9 mouse cellular contexts compared by ENCODE assay signal in genomic region chr10:9071630-9072029, GRCm38 (mm10).
DNase-seq lines count a peak whose midpoint lies in the region; ATAC-seq and TF ChIP-seq lines count a peak whose summit lies in the region.
"Had no signal": no experiment of that assay in that cellular context is flagged by ENCODE, and none has a peak within 500 bp of the region (broad histone marks: within the 10 kb centered on the region; RNA-seq: fewer than 3 reads in every experiment).

No protein-coding gene starts in this region.

- H3K4me2 ChIP-seq in CH12.LX (ENCODE audit: insufficient read depth, low read depth, poor library complexity, severe bottlenecking) = no peak overlapping the region

- H3K9me3 ChIP-seq in CH12.LX (replicated peaks; ENCODE audit: low read length) = no peaks in the 10 kb centered on the region

- H3K9ac ChIP-seq in CH12.LX (ENCODE audit: insufficient read depth, low read depth) = no peak overlapping the region

- in situ Hi-C loops in CH12.LX (cut with MboI; ENCODE audit: low pct_ligation_motif_present, low pct_unique_long_range_greater_than_20kb, low sequenced_read_pairs) = no loop called here

- DNase-seq in layer of hippocampus, adult 2 months (ENCODE audit: low spot score in 2 of 2) = peak in 1 of 2 experiments; percentile 50
- no peak for DNase-seq in layer of hippocampus, adult 11-12 months (ENCODE audit: low spot score)
- peak; percentile 38 for DNase-seq in CH12.LX (ENCODE audit: extremely low read depth)
- DNase-seq in NIH3T3 (ENCODE audit: low read depth) = peak; percentile 72
- DNase-seq in fibroblast of lung, adult 2 months (ENCODE audit: low read depth) = peak; percentile 18
- DNase-seq in lung, postnatal 10 days = peak; percentile 56

- peak; percentile 66 for TF ChIP-seq RAD21 in CH12.LX (IDR thresholded peaks at IDR 0.05; ENCODE audit: low read depth, low read length)

- H3K27ac ChIP-seq in layer of hippocampus, adult 2 months = no peak overlapping the region
- H3K27ac ChIP-seq in CH12.LX (ENCODE audit: insufficient read depth, low read depth) = no peak overlapping the region

- no peaks in the 10 kb centered on the region for H3K79me2 ChIP-seq in CH12.LX (replicated peaks; ENCODE audit: control insufficient read depth, extremely low read depth, insufficient read depth, poor library complexity, severe bottlenecking)

- no peak overlapping the region for H3K4me3 ChIP-seq in layer of hippocampus, adult 2 months
- no peak overlapping the region for H3K4me3 ChIP-seq in CH12.LX (replicated peaks in 1 of 3; ENCODE audit: low read depth in 2 of 3, low read length in 2 of 3, poor library complexity in 1 of 3)
- H3K4me3 ChIP-seq: myocyte had no signal

- TF ChIP-seq POLR2A in CH12.LX (IDR thresholded peaks at IDR 0.05; ENCODE audit: low read depth, low read length) = no peak

- peak; percentile 87 for TF ChIP-seq CTCF in layer of hippocampus, adult 2 months (conservative IDR thresholded peaks at IDR 0.05)
- peak; percentile 28 to 80; a peak in 3 of 4 replicates for TF ChIP-seq CTCF in CH12.LX (conservative IDR thresholded peaks at IDR 0.05 in 1 of 2, IDR thresholded peaks at IDR 0.05 in 1 of 2; ENCODE audit: low read depth in 2 of 2, low read length in 2 of 2)

- H3K36me3 ChIP-seq in CH12.LX (replicated peaks in 1 of 2; ENCODE audit: control insufficient read depth in 1 of 2, insufficient read depth in 1 of 2, low read length in 1 of 2) = no peaks in the 10 kb centered on the region

- ATAC-seq in activated CD4-positive, CD25-positive, alpha-beta regulatory T cell, adult 4 months = no peak
- ATAC-seq in frontal cortex, adult (ENCODE audit: low TSS enrichment) = no peak

- no peaks in the 10 kb centered on the region for H3K4me1 ChIP-seq in CH12.LX (ENCODE audit: control insufficient read depth in 1 of 2, insufficient read depth in 2 of 2)

- no peaks in the 10 kb centered on the region for H3K27me3 ChIP-seq in CH12.LX (replicated peaks)

- no peak for TF ChIP-seq EP300 in CH12.LX (IDR thresholded peaks at IDR 0.05; ENCODE audit: low read length)

- dilution Hi-C loops in CH12.LX (cut with MboI; ENCODE audit: extremely low pct_ligation_motif_present, extremely low pct_unique_long_range_greater_than_20kb, low sequenced_read_pairs) = no loop called here

TF ChIP-seq in CH12.LX, 34 proteins besides CTCF, POLR2A, EP300 and RAD21:
- peak; percentile 76 for TF ChIP-seq SMC3 (IDR thresholded peaks at IDR 0.05; ENCODE audit: low read depth, low read length)
- TF ChIP-seq SIN3A (IDR thresholded peaks at IDR 0.05; ENCODE audit: low read length) = no peak
